ENCODE assay signal across 23 mouse cellular contexts in the genomic region with DNA sequence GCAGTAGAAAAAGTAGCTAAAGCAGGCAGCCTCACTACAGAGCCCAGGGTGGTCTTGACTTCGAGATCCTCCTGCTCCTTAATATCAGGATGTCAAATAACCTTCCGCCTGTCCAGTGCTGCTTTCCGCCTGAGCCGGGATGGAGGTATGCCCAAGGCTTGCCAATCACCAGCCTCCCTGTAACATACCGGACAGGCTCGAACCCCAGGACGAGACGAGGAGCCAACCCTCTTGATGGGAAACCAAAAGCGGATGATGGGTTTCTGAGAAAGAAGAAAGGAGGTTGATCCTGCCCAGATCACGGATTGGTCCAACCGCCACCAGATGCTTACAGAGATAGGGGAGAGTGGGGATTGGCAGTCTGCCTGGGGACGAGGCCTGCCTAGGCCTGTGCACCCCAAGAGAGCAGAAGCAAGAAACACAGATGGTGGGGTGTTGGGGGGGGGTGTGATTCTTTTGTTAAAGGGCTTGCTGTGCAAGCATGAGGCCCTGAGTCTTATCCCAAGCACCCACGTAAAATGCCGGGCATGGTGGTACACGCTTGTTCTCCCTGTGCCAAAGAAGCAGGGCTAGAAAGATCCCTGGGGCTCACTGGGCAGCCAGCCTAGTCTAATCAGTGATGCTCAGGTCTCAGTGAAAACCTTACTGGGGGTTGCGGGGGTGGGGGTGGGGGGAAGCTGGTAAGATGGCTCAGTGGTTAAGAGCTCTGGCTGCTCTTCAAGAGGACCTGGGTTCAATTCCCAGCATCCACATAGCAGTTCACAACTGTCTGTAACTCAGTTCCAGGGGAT. TPM values are rescaled to one million over a fixed set of nuclear protein-coding genes. Genes with fewer than 3 reads are reported as not detected.
DNase-seq lines count a peak whose midpoint lies in the region; ATAC-seq lines count a peak whose summit lies in the region.
"Had no signal": no experiment of that assay in that cellular context is flagged by ENCODE, and none has a peak within 500 bp of the region (broad histone marks: within the 10 kb centered on the region; RNA-seq: fewer than 3 reads in every experiment).

No protein-coding gene starts in this region.

- H3K4me2 ChIP-seq in embryonic facial prominence, embryonic 13.5 days, result no peak overlapping the region
- no peak overlapping the region for H3K4me2 ChIP-seq in midbrain, embryonic 15.5 days
- H3K4me2 ChIP-seq in intestine, embryonic 16.5 days (ENCODE audit: low read depth, low read length), result no peak overlapping the region
- H3K4me2 ChIP-seq: limb, embryonic 12.5 days had no signal

- H3K27ac ChIP-seq in embryonic facial prominence, embryonic 13.5 days, result no peak overlapping the region
- no peak overlapping the region for H3K27ac ChIP-seq in embryonic facial prominence, embryonic 10.5 days (replicated peaks)
- no peak overlapping the region for H3K27ac ChIP-seq in midbrain, embryonic 15.5 days
- H3K27ac ChIP-seq in intestine, embryonic 16.5 days (ENCODE audit: low read length), result no peak overlapping the region
- H3K27ac ChIP-seq: limb, embryonic 12.5 days had no signal

- peak; percentile 18; the same call in 1 of the 2 replicates for ATAC-seq in embryonic facial prominence, embryonic 13.5 days (ENCODE audit: insufficient number of reproducible peaks, insufficient read depth, low FRiP score, low TSS enrichment, low read depth)
- peak; percentile 17; the same call in 1 of the 2 replicates for ATAC-seq in granulocyte monocyte progenitor cell, adult 5-6 weeks (replicated peaks; ENCODE audit: poor library complexity, severe bottlenecking)
- ATAC-seq in midbrain, embryonic 15.5 days (replicated peaks), result no peak
- ATAC-seq in intestine, embryonic 16.5 days, result no peak
- ATAC-seq: inflammation-experienced regulatory T-cells, adult 6 months had no signal

- peaks cover 19% of the 10 kb centered on the region for H3K27me3 ChIP-seq in embryonic facial prominence, embryonic 13.5 days
- peaks cover 27% of the 10 kb centered on the region for H3K27me3 ChIP-seq in embryonic facial prominence, embryonic 10.5 days (replicated peaks; ENCODE audit: low read depth, poor library complexity, severe bottlenecking)
- no peaks in the 10 kb centered on the region for H3K27me3 ChIP-seq in midbrain, embryonic 15.5 days (replicated peaks)
- H3K27me3 ChIP-seq in intestine, embryonic 16.5 days (replicated peaks; ENCODE audit: control insufficient read depth, insufficient read depth, low read length), result no peaks in the 10 kb centered on the region

- 76% methylated on average over 16 of the region's 16 CpGs for WGBS in embryonic facial prominence, embryonic 13.5 days
- 92% methylated on average over 16 of the region's 16 CpGs for WGBS in embryonic facial prominence, embryonic 10.5 days
- WGBS in midbrain, embryonic 15.5 days, result 85% methylated on average over 16 of the region's 16 CpGs
- WGBS in intestine, embryonic 16.5 days, result 92% methylated on average over 16 of the region's 16 CpGs

- DNase-seq in embryonic facial prominence, embryonic 10.5 days (ENCODE audit: low spot score), result no peak
- peak; percentile 62 for DNase-seq in urinary bladder, postnatal 14 days (ENCODE audit: low spot score)
- DNase-seq in urinary bladder, postnatal 10 days (ENCODE audit: low spot score), result no peak
- DNase-seq in frontal cortex, postnatal 36 days (ENCODE audit: low spot score in 2 of 2), result no peak
- DNase-seq: adrenal gland, adult 8-10 months; B cell, adult 2 months; cerebellum, adult 9-10 months; gastrocnemius, postnatal 14 days; lung, adult 18-20 months; lung, postnatal 4 days; midbrain, embryonic 14.5 days; right cerebral cortex, postnatal 14 days; thymus, adult 2 months had no signal

- H3K4me1 ChIP-seq in embryonic facial prominence, embryonic 13.5 days, result peaks cover 27% of the 10 kb centered on the region
- H3K4me1 ChIP-seq in embryonic facial prominence, embryonic 10.5 days, result peaks cover 23% of the 10 kb centered on the region
- H3K4me1 ChIP-seq in midbrain, embryonic 15.5 days, result peaks cover 29% of the 10 kb centered on the region
- H3K4me1 ChIP-seq in intestine, embryonic 16.5 days (ENCODE audit: control insufficient read depth, insufficient read depth, low read length), result peaks cover 8% of the 10 kb centered on the region

- H3K9ac ChIP-seq in embryonic facial prominence, embryonic 13.5 days, result no peak overlapping the region
- no peak overlapping the region for H3K9ac ChIP-seq in midbrain, embryonic 15.5 days
- no peak overlapping the region for H3K9ac ChIP-seq in intestine, embryonic 16.5 days (ENCODE audit: low read depth, low read length)
- H3K9ac ChIP-seq: limb, embryonic 12.5 days had no signal

- no peaks in the 10 kb centered on the region for H3K9me3 ChIP-seq in embryonic facial prominence, embryonic 13.5 days
- no peaks in the 10 kb centered on the region for H3K9me3 ChIP-seq in embryonic facial prominence, embryonic 10.5 days
- H3K9me3 ChIP-seq in midbrain, embryonic 15.5 days, result no peaks in the 10 kb centered on the region
- H3K9me3 ChIP-seq in intestine, embryonic 16.5 days (ENCODE audit: control insufficient read depth, low read length), result no peaks in the 10 kb centered on the region
- H3K9me3 ChIP-seq: limb, embryonic 12.5 days had no signal

- H3K4me3 ChIP-seq in embryonic facial prominence, embryonic 13.5 days, result no peak overlapping the region
- no peak overlapping the region for H3K4me3 ChIP-seq in embryonic facial prominence, embryonic 10.5 days
- H3K4me3 ChIP-seq in midbrain, embryonic 15.5 days, result no peak overlapping the region
- H3K4me3 ChIP-seq in intestine, embryonic 16.5 days (ENCODE audit: low read length), result no peak overlapping the region
- H3K4me3 ChIP-seq: limb, embryonic 12.5 days had no signal

- no peaks in the 10 kb centered on the region for H3K36me3 ChIP-seq in embryonic facial prominence, embryonic 13.5 days
- no peaks in the 10 kb centered on the region for H3K36me3 ChIP-seq in embryonic facial prominence, embryonic 10.5 days (replicated peaks)
- no peaks in the 10 kb centered on the region for H3K36me3 ChIP-seq in midbrain, embryonic 15.5 days (replicated peaks)
- H3K36me3 ChIP-seq in intestine, embryonic 16.5 days (ENCODE audit: control insufficient read depth, insufficient read depth, low read length), result no peaks in the 10 kb centered on the region
- H3K36me3 ChIP-seq: limb, embryonic 12.5 days had no signal

RNA-seq across cellular contexts. Expression of gene Zfp316, which starts 2.9 kb away (rescaled TPM):
- 4.5 and 4.7 TPM in 2 replicates for polyA plus RNA-seq in embryonic facial prominence, embryonic 13.5 days (2015; fragmentation: Nextera tagmentation; extraction: Ambion mirVana)
- 3.1 and 3.5 TPM in 2 replicates for polyA plus RNA-seq in embryonic facial prominence, embryonic 10.5 days (2016; fragmentation: Nextera tagmentation; extraction: Ambion mirVana)
- 2.8 and 3.5 TPM in 2 replicates for total RNA-seq in granulocyte monocyte progenitor cell, adult 5-6 weeks (2014; fragmentation: Nextera tagmentation)
- 2.7 and 3.5 TPM in 2 replicates for total RNA-seq in granulocyte monocyte progenitor cell, adult 5-6 weeks (2017)
- 14.0 and 15.0 TPM in 2 replicates for polyA plus RNA-seq in midbrain, embryonic 15.5 days (2015; fragmentation: Nextera tagmentation; extraction: Ambion mirVana)
- polyA plus RNA-seq in intestine, embryonic 16.5 days (2015; fragmentation: Nextera tagmentation; extraction: Ambion mirVana), result 0.43 and 0.56 TPM in 2 replicates

RNA-seq across cellular contexts. Expression of gene Zfp853, which starts 20.7 kb away (rescaled TPM):
- 0.32 and 0.34 TPM in 2 replicates for polyA plus RNA-seq in embryonic facial prominence, embryonic 13.5 days (2015; fragmentation: Nextera tagmentation; extraction: Ambion mirVana)
- polyA plus RNA-seq in embryonic facial prominence, embryonic 10.5 days (2016; fragmentation: Nextera tagmentation; extraction: Ambion mirVana), result not detected in 2 replicates
- total RNA-seq in granulocyte monocyte progenitor cell, adult 5-6 weeks (2014; fragmentation: Nextera tagmentation), result not detected in 2 replicates
- not detected in 2 replicates for total RNA-seq in granulocyte monocyte progenitor cell, adult 5-6 weeks (2017)
- polyA plus RNA-seq in midbrain, embryonic 15.5 days (2015; fragmentation: Nextera tagmentation; extraction: Ambion mirVana), result 0.19 and 0.34 TPM in 2 replicates
- polyA plus RNA-seq in intestine, embryonic 16.5 days (2015; fragmentation: Nextera tagmentation; extraction: Ambion mirVana), result not detected in 2 replicates
- polyA plus RNA-seq: embryonic facial prominence, embryonic 11.5 days; inflammation-experienced regulatory T-cells, adult 6 months; neural tube, embryonic 11.5 days had no signal

RNA-seq across cellular contexts. Expression of gene Zfp12, which starts 37.8 kb away (rescaled TPM):
- polyA plus RNA-seq in embryonic facial prominence, embryonic 13.5 days (2015; fragmentation: Nextera tagmentation; extraction: Ambion mirVana), result 23.0 and 24.4 TPM in 2 replicates
- polyA plus RNA-seq in embryonic facial prominence, embryonic 10.5 days (2016; fragmentation: Nextera tagmentation; extraction: Ambion mirVana), result 21.7 and 22.7 TPM in 2 replicates
- 7.6 and 8.6 TPM in 2 replicates for total RNA-seq in granulocyte monocyte progenitor cell, adult 5-6 weeks (2014; fragmentation: Nextera tagmentation)
- total RNA-seq in granulocyte monocyte progenitor cell, adult 5-6 weeks (2017), result 10.6 and 12.6 TPM in 2 replicates
- polyA plus RNA-seq in midbrain, embryonic 15.5 days (2015; fragmentation: Nextera tagmentation; extraction: Ambion mirVana), result 22.5 and 22.8 TPM in 2 replicates
- 7.4 and 8.0 TPM in 2 replicates for polyA plus RNA-seq in intestine, embryonic 16.5 days (2015; fragmentation: Nextera tagmentation; extraction: Ambion mirVana)

RNA-seq across cellular contexts. Expression of gene E130309D02Rik, which starts 42.4 kb away (rescaled TPM):
- polyA plus RNA-seq in embryonic facial prominence, embryonic 13.5 days (2015; fragmentation: Nextera tagmentation; extraction: Ambion mirVana), result 35.6 and 39.9 TPM in 2 replicates
- polyA plus RNA-seq in embryonic facial prominence, embryonic 10.5 days (2016; fragmentation: Nextera tagmentation; extraction: Ambion mirVana), result 62.1 and 65.4 TPM in 2 replicates
- total RNA-seq in granulocyte monocyte progenitor cell, adult 5-6 weeks (2014; fragmentation: Nextera tagmentation), result 40.5 and 47.3 TPM in 2 replicates
- total RNA-seq in granulocyte monocyte progenitor cell, adult 5-6 weeks (2017), result 16.5 and 22.4 TPM in 2 replicates
- 32.2 and 33.5 TPM in 2 replicates for polyA plus RNA-seq in midbrain, embryonic 15.5 days (2015; fragmentation: Nextera tagmentation; extraction: Ambion mirVana)
- polyA plus RNA-seq in intestine, embryonic 16.5 days (2015; fragmentation: Nextera tagmentation; extraction: Ambion mirVana), result 28.9 and 30.0 TPM in 2 replicates

RNA-seq across cellular contexts. Expression of gene Spdye4a, which starts 46.0 kb away (rescaled TPM):
- not detected in 2 replicates for polyA plus RNA-seq in embryonic facial prominence, embryonic 13.5 days (2015; fragmentation: Nextera tagmentation; extraction: Ambion mirVana)
- polyA plus RNA-seq in embryonic facial prominence, embryonic 10.5 days (2016; fragmentation: Nextera tagmentation; extraction: Ambion mirVana), result not detected in 2 replicates
- not detected in 2 replicates for total RNA-seq in granulocyte monocyte progenitor cell, adult 5-6 weeks (2014; fragmentation: Nextera tagmentation)
- not detected in 2 replicates for total RNA-seq in granulocyte monocyte progenitor cell, adult 5-6 weeks (2017)
- not detected in 2 replicates for polyA plus RNA-seq in midbrain, embryonic 15.5 days (2015; fragmentation: Nextera tagmentation; extraction: Ambion mirVana)
- polyA plus RNA-seq in intestine, embryonic 16.5 days (2015; fragmentation: Nextera tagmentation; extraction: Ambion mirVana), result not detected in 2 replicates
- total RNA-seq: adrenal gland, adult 8-10 months; gastrocnemius, postnatal 14 days; heart, postnatal 25 days had no signal
- polyA plus RNA-seq: embryonic facial prominence, embryonic 11.5 days; inflammation-experienced regulatory T-cells, adult 6 months; kidney, embryonic 14.5 days; limb, embryonic 12.5 days; midbrain, embryonic 14.5 days; neural tube, embryonic 11.5 days; thymus, adult 2 months had no signal

Comparison
In these comparisons a context has a peak if more than half of its experiments do, and no peak if none do; other contexts are left out.
1. ATAC-seq: peak in embryonic facial prominence, embryonic 13.5 days (single experiment) and granulocyte monocyte progenitor cell, adult 5-6 weeks (single experiment); none in midbrain, embryonic 15.5 days (single experiment) and intestine, embryonic 16.5 days (single experiment).